Mouse (Mus musculus) heart, adult 9 months (tissue): ENCODE data around the gene Sae1.
A peak's percentile ranks its signal among the peaks of the same experiment; 100 is the strongest.
"Not testable (repeated sequence)": the region's sequence is repeated elsewhere in the genome, so short reads cannot be mapped to it uniquely, and the experiment has no call there.

Source experiments
- DNase-seq, 2 experiments: peaks; one replicate each; pipeline ENCODE4 v3.0.0; 2022; ENCODE audit warnings: low spot score in 2 of 2

Gene Sae1

GRCm38 (mm10) chr7:16310521-16311452 is 76.8 kb downstream of the Sae1 start:
- no peak for DNase-seq

GRCm38 (mm10) chr7:16310020-16310520 is 77.5 kb downstream of the Sae1 start:
- DNase-seq: peak; percentile 81 to 87

- peak; percentile 85 to 90 for DNase-seq
Measured at GRCm38 (mm10) chr7:16309318-16310019, 78.1 kb downstream of the Sae1 start.

GRCm38 (mm10) chr7:16308555-16309317 is 78.9 kb downstream of the Sae1 start:
- no peak for DNase-seq

GRCm38 (mm10) chr7:16308093-16308492 is 79.5 kb downstream of the Sae1 start, which contains the start of gene Bbc3:
TSS of gene Bbc3 (plus strand) at chr7:16308393.
- not testable (repeated sequence) for DNase-seq

- DNase-seq: not testable (repeated sequence)
Measured at GRCm38 (mm10) chr7:16307141-16307540, 80.5 kb downstream of the Sae1 start.

- DNase-seq: peak; percentile 82 to 85
Measured at GRCm38 (mm10) chr7:16299419-16300035, 88.1 kb downstream of the Sae1 start.

- no peak for DNase-seq
Measured at GRCm38 (mm10) chr7:16298927-16299326, 88.7 kb downstream of the Sae1 start.

- no peak for DNase-seq
Measured at GRCm38 (mm10) chr7:16297616-16298015, 90.0 kb downstream of the Sae1 start.

- DNase-seq: peak; percentile 90 to 91
Measured at GRCm38 (mm10) chr7:16296766-16297390, 90.7 kb downstream of the Sae1 start.

- no peak for DNase-seq
Measured at GRCm38 (mm10) chr7:16296146-16296545, 91.5 kb downstream of the Sae1 start.

- DNase-seq: peak; percentile 84 to 87
Measured at GRCm38 (mm10) chr7:16295321-16295900, 92.2 kb downstream of the Sae1 start.

GRCm38 (mm10) chr7:16294837-16295236 is 92.8 kb downstream of the Sae1 start:
- DNase-seq: peak; percentile 95 to 96

GRCm38 (mm10) chr7:16294346-16294745 is 93.3 kb downstream of the Sae1 start:
- no peak for DNase-seq

- no peak for DNase-seq
Measured at GRCm38 (mm10) chr7:16287791-16288190, 99.8 kb downstream of the Sae1 start.

- no peak for DNase-seq
Measured at GRCm38 (mm10) chr7:16287016-16287415, 100.6 kb downstream of the Sae1 start.

- peak; percentile 99 to 100 for DNase-seq
Measured at GRCm38 (mm10) chr7:16286026-16286961, 101.3 kb downstream of the Sae1 start, which contains the start of gene Ccdc9. TSS of gene Ccdc9 (minus strand) at chr7:16286795.

GRCm38 (mm10) chr7:16285450-16286025 is 102.1 kb downstream of the Sae1 start:
- DNase-seq: peak; percentile 87

GRCm38 (mm10) chr7:16284904-16285303 is 102.7 kb downstream of the Sae1 start:
- no peak for DNase-seq
